Mouse (Mus musculus): ENCODE results near the gene Acvrl1. TPM values are rescaled to one million over a fixed set of nuclear protein-coding genes. Genes with fewer than 3 reads are reported as not detected.

The Acvrl1 gene
- not detected in 2 replicates for total RNA-seq (2014; fragmentation: Nextera tagmentation)
- 3.3 TPM in 1 of 2 replicates, not detected in the other for total RNA-seq (2017)

DNA sequence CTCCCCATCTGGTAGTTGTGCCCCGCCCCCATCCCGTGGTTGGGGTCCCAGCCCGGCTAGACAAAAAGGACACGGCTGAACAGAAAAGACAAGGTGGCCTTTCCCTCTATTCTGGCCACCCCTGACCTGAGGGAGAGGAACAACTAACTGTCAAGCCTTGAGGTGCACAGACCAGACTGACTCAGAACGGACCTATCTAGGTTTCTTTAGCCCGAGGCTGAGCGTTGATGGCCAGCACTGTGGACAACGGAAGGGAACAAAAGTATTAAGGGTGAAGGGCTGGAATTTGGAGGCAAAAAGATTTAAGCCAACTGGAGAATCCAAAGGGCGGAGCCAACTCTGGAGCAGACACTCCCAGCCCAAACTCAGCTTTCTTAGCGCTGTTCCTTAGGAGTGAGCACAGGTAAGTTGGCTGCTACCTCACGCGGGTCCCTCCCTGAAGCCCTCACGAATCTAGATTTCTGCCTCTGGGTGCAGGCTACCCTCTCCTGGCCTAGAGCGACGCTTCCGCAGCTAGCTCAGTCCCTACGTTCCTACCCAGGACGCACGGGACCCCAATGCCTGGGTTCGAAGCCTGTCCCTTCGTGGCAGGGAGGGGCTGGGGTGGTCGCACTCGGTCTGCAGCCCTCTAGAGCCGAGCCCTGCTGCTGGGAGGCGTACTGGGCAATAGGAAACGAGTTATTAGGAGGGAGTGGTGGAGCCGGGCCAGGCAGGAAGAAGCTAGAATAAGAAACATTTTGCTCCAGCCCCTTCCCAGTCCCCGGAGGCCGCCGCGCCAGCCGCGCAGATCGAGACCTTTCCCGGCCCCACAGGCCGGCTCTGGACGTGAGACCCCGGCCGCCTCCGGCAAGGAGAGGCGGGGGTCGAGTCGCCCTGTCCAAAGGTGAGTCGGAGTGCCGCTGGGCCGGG is at the start of gene Acvrl1:
TSS of gene Acvrl1 (plus strand) at position 342 of the 909 bp plus-strand sequence.
- ATAC-seq (replicated peaks; ENCODE audit: low FRiP score, low TSS enrichment, poor library complexity, severe bottlenecking): no peak

DNA sequence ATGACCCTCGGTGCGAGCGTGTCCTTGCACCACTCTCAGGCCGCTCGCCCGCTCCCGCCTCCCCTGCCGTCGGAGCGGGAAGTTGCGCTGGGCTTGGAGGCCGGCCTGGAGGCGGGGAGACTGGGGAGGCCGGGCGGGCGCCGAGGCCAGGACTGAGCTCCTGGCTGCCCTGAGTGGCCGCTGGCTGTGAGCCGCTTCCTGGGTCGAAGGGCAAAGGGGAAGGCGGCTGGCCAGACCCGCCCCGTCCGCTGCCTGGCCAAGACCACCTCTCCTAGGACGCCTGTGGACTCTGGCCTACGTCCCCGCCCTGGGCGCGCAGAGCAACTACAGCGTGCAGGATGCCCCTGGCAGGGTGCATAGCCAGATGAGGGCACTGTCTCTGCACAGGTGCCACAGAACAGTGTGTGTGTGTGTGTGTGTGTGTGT is 49.6 kb upstream of the Acvrl1 start:
- ATAC-seq (replicated peaks; ENCODE audit: low FRiP score, low TSS enrichment, poor library complexity, severe bottlenecking): no peak; the same call in 1 of the 2 replicates

DNA sequence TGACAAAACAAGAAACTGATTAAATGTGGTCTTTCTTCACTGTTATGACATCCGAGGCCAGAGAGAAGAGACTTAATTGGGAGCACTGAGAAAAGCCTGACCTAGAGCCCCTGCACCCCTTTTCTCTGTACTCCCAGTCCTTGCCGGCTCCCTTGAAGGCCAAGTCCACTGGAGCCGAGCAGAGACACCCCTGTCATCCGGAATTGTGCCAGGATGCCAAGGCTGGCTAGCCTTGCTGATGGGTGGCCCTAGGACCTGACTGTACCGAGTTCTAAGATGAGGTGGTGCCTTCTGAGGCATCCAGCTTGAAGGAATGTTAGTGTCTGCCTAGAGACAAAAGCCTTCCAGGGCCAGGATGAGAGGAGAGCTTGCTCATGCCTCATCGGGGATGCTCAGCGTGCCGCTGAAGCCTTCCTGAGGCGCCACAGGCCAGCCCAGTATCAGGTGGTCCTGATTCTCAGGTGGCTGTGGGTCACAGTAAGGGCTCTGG is 48.2 kb upstream of the Acvrl1 start:
- ATAC-seq (replicated peaks; ENCODE audit: low FRiP score, low TSS enrichment, poor library complexity, severe bottlenecking): no peak

DNA sequence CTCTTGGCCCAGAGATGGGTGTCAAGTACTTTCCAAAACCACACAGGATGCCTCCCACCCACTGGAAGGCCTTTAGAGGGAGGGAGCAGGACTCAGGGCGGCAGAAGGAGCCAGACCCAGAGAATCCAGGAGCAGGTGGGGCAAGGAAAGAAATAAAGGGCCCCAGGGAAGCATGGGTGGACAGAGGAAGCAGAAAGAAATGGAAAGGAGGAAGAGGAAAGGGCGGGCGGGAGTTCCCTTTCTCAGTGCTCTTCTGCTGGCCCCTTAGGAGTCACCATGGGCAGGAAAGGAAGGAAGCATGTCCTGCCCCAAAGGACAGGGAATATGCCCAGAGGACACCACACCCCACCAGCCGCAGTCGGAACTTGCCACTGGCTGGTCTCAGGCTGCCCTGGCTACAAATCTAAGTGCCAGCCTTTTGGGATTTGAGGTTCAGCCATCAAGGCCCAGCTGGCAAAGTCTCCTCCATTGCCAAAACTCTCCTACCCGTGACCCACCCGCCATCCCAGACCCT is 47.2 kb upstream of the Acvrl1 start:
- no peak for ATAC-seq (replicated peaks; ENCODE audit: low FRiP score, low TSS enrichment, poor library complexity, severe bottlenecking)

DNA sequence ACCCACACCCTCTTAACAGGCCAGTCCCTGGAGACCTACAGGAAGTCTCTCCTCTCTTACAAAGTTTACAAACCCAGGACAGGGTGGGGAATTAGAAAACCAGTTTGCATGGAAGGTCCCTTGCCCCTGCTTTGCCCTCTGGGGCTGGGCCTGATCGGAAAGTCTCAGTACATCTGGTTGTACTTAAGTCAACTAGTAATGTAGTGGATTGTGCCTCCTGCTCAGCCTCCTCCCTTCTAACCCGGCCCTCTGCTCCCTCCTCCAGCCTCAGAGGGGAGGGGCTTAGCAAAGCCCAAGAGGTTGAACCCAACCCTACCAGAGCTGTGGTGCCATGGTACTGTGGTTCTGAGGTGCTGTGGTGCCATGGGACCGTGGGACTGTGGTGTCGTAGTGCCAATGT is 46.1 kb upstream of the Acvrl1 start:
- ATAC-seq (replicated peaks; ENCODE audit: low FRiP score, low TSS enrichment, poor library complexity, severe bottlenecking): no peak

DNA sequence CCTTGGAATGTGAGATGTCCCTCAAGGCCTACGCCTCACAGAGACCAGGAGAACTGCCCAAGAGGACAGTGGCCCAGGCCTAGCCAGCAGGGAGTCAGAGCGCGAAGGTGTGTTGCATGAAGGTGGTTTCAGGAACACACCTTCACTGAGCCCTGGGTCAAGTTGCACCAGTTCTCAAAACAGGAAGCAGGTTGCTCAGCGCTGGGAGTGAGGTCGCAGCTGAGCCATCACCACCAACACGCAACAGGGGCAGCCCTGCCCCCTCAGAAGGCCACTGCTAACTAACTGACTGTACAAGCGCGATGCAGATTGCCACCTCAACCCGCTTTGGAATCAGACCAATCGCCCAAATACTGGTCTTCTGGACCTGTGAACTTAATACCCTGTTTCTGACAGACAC is 43.8 kb upstream of the Acvrl1 start:
- no peak; the same call in 1 of the 2 replicates for ATAC-seq (replicated peaks; ENCODE audit: low FRiP score, low TSS enrichment, poor library complexity, severe bottlenecking)

DNA sequence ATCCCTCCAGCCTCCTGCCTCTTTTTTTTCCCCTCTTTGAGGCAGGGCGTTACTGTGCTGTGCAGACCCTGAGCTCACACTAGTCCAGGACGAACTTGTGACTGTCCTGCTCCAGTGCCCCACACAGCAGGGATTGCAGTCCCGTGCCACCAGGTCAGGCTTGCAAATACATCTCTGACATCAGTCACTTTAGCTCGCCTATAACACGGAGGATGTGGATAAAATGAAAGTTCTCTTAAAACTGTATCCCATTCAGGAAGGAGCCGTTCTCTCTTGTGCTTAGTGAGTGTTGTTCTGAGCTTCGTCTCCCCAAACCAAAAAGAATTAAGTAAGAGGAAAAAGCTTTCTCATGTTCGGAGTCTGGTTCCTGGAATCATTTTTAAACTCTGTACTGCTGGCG is 41.9 kb upstream of the Acvrl1 start:
- ATAC-seq (replicated peaks; ENCODE audit: low FRiP score, low TSS enrichment, poor library complexity, severe bottlenecking): no peak

DNA sequence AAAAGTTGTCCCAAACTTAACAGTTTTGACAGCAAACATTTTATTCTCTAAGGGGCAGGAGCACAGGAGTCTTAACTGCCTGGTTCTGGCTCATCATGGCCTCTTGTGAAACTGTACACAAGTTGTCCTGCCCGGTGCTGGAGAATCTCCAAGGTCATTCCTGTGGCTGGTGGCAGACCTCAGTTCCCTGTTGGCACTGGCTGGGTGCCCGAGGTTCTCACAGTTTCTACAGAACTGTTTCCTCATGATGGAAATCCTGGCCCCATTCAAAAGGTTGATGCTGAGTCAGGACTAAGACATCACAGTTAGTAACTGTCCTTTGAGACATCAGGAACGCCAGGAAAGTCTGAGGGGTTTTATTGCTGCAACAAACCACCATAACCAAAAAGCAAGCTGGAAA is 41.4 kb upstream of the Acvrl1 start:
- no peak for ATAC-seq (replicated peaks; ENCODE audit: low FRiP score, low TSS enrichment, poor library complexity, severe bottlenecking)

DNA sequence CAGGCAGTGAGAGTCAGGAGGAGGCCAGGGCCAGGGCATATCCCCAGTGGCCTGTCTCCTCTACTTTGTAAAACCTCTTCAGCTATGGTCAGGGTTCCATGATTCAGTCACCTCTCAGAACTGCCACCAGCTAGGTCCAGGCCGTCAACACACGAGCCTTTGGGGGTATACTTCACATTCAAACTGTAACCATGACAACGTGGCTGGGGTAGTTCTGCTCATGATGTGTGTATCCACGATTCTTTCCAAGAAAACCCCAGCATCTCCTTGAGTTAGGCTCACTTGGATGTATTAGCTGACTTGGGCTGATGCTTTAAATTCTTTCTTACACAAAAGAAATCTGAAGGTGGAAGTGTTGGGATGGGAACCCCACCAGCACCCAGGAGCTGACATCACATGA is 40.0 kb upstream of the Acvrl1 start:
- ATAC-seq (replicated peaks; ENCODE audit: low FRiP score, low TSS enrichment, poor library complexity, severe bottlenecking): no peak

DNA sequence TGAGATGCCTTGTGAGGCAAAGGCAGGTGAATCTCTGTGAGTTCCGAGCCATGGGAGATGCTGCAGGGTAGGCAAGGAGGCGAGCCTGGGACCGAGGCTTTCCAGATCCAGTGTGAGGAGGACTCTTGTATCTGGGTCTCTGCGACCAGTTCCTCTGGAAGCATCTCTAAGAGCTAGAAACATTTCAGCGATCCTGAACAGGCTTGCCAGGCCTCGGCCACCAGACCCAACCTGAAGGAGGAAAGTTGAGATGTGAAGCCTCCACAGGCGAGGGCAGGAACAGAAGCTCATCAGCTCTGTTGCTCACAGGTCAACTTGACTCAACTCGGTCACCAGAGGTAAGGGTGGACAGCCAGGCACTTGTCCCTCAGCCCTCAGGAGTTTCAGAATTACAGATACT is 36.8 kb upstream of the Acvrl1 start:
- no peak for ATAC-seq (replicated peaks; ENCODE audit: low FRiP score, low TSS enrichment, poor library complexity, severe bottlenecking)

DNA sequence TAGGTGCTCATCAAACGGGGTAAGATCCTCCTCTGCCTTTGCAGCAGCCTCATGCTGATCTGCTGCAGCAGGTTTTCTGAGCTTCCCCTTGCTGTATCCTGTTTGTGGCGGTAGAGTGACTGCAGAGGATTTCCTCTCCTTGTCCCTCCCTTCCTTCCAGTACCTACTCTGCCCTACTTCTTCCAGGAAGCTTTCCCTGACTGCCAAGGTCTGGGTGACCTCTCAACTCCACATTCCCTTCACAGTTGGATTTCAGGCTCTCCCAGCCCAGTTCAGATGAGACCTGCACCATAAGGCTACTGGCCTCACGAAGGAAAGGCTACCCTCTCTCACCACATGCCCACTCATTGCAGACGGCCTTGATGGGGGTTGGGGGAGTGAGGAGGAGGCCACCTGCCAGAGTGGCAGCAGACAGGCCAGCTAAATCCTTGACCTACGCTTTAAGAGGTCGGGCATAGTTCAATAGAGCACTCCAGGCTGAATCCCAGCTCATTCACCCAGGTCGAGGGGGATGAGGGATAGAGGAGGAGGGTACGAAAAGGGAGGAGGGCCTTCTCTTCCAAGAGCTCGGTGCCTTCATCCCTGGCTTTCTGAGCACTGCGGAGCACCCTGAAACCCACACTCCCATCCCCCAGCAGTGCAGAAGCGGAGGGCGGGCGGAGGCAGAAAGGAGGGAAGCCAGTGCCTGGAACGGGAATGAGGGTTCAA is 36.0 kb upstream of the Acvrl1 start:
- ATAC-seq (replicated peaks; ENCODE audit: low FRiP score, low TSS enrichment, poor library complexity, severe bottlenecking): no peak

DNA sequence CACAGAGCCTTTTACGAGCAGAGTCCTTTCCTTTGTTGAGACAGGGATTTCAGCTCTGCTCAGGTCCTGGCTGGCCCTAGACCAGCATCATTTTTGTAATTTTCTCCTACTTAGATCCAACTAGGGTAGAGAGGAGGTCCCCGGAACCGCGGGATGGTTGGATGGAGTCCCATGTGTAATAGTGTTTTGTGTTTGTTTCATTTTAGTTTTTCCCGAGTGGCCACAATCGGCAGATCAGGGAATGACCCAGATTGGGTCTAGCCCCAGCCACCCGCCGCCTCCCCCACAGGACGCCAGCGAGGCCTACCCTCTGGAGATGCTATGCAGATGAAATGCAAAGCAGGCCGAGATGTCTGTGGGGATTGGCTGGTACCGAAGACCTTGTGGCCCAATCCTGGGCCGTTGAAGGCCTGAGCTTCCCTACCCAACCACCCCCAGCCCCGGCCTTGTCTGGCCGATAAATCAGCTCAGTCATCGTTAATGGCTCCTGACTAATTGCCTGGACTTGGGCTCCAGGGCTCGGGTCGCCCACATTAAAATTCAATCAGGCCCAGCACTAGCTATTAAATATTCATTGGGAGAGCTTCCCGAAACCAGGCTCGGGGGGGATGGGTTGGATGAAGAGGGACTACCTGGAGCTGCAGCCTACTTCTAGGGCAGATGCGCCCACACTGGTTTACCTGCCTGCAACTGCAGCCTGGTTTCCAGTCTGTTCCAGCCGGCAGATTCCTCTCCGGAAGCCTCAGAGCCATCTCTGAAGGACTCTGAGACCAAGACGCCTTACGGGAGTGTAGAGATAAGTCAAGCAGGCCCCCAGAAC is 35.3 kb upstream of the Acvrl1 start:
- no peak for ATAC-seq (replicated peaks; ENCODE audit: low FRiP score, low TSS enrichment, poor library complexity, severe bottlenecking)

DNA sequence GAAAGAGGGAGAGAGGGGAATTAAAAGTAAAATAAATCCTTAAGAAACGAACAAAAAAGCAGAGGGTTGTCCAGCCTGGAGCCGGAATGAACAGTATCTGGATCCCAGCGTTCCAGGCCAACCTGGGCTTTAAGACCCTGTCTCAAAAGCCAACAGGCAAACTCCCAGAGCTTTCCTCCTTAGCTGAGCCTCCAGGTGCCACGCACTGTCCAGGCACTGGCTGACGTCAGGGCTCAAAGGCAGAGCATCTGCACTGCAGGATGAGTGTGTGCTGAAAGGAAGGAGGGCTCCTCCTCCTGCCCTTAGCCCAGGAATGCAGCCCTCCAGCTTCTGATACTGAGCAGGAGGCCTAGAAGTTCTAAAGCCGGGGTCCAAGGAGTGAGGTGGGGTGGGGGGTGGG is 34.3 kb upstream of the Acvrl1 start:
- no peak for ATAC-seq (replicated peaks; ENCODE audit: low FRiP score, low TSS enrichment, poor library complexity, severe bottlenecking)

DNA sequence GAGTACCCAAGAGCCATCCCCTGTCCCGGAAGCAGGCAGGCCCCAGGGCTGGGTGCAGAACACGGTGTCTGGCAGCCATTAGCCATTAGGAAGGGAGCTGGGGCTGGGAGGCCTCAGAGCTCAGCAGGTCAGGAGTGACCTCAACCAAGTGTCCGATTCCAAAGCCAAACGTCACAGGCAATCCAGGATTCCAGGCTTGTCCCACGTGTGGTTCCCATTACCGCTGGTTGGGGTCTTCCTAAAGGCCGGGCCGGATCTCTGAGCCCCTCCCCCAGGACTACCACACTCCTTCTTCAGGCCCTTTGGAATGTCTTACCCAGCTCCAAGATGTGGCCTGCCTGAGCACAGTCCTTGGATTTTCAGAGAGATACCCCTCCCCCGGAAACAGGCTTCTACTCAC is 33.3 kb upstream of the Acvrl1 start:
- ATAC-seq (replicated peaks; ENCODE audit: low FRiP score, low TSS enrichment, poor library complexity, severe bottlenecking): no peak

DNA sequence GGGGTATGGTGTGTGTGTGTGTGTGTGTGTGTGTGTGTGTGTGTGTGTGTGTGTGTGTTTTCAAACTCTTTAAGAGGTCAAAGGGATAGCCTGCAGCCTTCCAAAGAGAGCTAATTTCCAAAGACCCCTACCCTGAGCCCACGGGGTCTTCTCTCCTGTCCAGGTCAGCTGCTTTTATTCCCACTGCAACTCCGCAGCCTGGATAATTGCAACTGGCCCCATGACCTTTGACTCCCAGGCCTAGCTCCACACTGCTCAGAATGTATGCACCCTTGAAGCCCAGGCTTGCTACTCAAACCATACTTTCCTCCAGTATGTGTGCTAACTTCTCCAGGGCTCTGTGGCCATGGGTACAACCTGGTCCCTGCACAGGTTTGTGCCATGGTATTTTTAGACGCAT is 32.9 kb upstream of the Acvrl1 start:
- no peak for ATAC-seq (replicated peaks; ENCODE audit: low FRiP score, low TSS enrichment, poor library complexity, severe bottlenecking)

DNA sequence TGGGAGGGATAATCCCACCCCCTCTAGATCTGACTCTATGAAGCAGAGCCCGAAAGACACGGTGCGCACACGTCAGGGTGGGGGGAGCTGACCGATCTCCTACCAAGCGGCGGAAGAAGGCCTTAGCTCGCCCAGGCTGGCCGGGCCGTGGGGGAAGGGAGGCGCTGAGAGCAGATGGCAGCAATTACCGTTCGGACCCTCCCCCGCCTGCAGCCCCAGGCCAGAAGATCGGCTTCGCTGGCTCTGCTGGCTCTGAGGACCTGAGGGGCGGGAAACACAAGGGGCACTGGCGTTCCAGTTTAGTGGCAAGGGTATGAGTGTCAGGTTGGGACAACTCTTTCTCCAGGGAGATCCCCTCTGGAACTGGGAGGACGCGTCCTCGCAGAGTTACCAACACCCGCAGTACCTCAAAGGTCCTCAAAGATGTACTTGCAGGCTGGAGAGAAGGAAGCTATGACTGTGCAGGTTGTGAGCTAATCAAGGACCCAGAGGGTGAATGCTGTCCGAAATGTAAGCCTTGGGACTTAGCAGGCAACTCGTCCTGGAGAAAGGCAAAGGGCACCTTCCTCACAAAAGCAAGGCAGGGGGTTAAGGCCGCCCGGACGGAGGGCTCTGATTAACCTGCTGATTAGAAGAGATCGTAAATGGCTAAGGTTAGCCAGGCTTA is 30.2 kb upstream of the Acvrl1 start:
- ATAC-seq (replicated peaks; ENCODE audit: low FRiP score, low TSS enrichment, poor library complexity, severe bottlenecking): no peak

DNA sequence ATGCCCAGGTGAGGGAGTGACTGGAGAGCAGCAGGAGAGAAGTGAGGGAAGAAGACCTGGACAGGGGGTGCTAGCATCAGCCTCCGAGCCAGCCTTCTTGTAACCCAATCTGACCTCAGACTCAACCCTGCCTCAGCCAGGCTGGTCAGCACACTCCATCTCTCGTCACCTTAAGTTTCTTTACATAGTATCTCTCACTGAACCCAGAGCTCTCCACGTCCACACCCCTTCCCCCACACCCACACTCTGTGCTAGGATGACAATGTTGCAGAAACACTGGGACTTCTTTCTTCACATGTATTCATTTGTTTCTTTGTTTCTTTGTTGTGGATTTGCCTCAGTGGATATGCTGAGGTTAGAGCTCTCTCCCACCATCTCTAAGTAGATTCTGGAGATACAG is 27.3 kb upstream of the Acvrl1 start:
- no peak for ATAC-seq (replicated peaks; ENCODE audit: low FRiP score, low TSS enrichment, poor library complexity, severe bottlenecking)

DNA sequence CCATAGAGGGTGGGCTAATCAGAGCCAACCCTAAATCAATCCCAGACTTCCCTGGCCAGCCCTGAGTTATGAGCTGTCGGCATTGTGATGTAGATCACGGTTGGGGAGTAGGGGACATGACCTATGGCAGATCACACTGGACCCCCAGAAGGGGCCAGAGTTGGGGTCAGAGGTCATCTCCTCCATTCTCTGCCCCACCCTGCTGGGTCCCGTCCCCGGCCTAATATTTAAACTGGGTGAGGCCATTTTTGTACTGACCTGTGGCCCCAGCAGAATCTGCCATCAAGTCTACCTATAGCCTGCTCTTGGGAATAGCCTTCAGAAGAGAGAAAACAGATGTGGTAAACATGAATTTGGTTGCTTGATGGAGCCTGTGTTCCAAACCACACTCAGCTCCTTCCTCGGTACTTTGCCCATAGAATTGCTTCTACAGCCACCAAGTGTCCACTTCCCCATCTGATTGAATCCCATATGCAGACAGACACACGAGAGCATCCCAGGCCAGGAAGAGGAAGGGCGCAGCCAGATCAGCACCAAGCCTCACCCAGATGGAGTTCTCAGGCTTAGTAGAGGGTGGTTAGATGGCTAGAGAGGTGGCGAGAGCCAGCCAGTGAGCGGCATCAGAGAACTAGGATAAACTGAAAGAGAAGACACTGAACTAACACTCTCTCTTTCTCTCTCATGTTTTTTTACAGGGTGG is 24.6 kb upstream of the Acvrl1 start:
- no peak for ATAC-seq (replicated peaks; ENCODE audit: low FRiP score, low TSS enrichment, poor library complexity, severe bottlenecking)
